Mouse (Mus musculus) small intestine, adult 2 months (tissue): ENCODE results near the gene Rabep1. TPM values are rescaled to one million over a fixed set of nuclear protein-coding genes. Genes with fewer than 3 reads are reported as not detected.

Experiments
- H3K27ac ChIP-seq: fragments of 200-500 bp; 2 replicates; pipeline ENCODE4 v1.5.1; 2012; ENCODE audit warnings: low read depth, low read length, control low read depth, inconsistent platforms; ENCODE audit not compliant: insufficient read depth
- H3K27me3 ChIP-seq: fragments of 200-500 bp; 2 replicates; pipeline ENCODE4 v1.6.1; 2012; ENCODE audit warnings: mild to moderate bottlenecking, moderate library complexity, low read length, inconsistent platforms; ENCODE audit not compliant: control insufficient read depth, insufficient read depth
- H3K36me3 ChIP-seq: fragments of 200-500 bp; 2 replicates; pipeline ENCODE4 v1.6.1; 2012; ENCODE audit warnings: mild to moderate bottlenecking, low read length, control low read depth, inconsistent platforms; ENCODE audit not compliant: control insufficient read depth, insufficient read depth
- H3K4me1 ChIP-seq: fragments of 200-500 bp; 2 replicates; pipeline ENCODE4 v1.6.1; 2012; ENCODE audit warnings: low read length, inconsistent platforms, mixed read lengths; ENCODE audit not compliant: control insufficient read depth, insufficient read depth, insufficient read length
- H3K4me3 ChIP-seq: fragments of 200-500 bp; 2 replicates; pipeline ENCODE4 v1.5.1; 2012; ENCODE audit warnings: low read depth, mild to moderate bottlenecking, control low read depth, inconsistent platforms, low read length, moderate library complexity
- CTCF ChIP-seq: fragments of 200-500 bp; IDR thresholded peaks from 2 replicates; pipeline ENCODE4 v1.5.1; 2012; ENCODE audit warnings: low read depth, mild to moderate bottlenecking, control low read depth, inconsistent platforms, low read length, moderate library complexity, mixed read lengths; ENCODE audit not compliant: insufficient replicate concordance, insufficient read length; ENCODE audit errors: extremely low read depth
- POLR2A ChIP-seq: fragments of 200-500 bp; IDR thresholded peaks from 2 replicates; pipeline ENCODE4 v1.6.1; 2012; ENCODE audit warnings: low read depth, mild to moderate bottlenecking, control low read depth, inconsistent platforms, low read length, moderate library complexity
- WGBS: fragments of 180-500 bp; shearing (Covaris S2); methylation state at CpG from one replicate; pipeline ENCODE4 v1.1.7; 2018; 5-methylcytosine and 5-hydroxymethylcytosine counted together
- polyA plus RNA-seq: library from polyadenylated mRNA; depleted of rRNA; stranded (reverse); fragments of >200 nt; gene quantifications from 2 replicates; pipeline ENCODE4 v1.2.3, GENCODE M21; 2012

The Rabep1 gene
- polyA plus RNA-seq, 1 experiment: 1.7 TPM

DNA sequence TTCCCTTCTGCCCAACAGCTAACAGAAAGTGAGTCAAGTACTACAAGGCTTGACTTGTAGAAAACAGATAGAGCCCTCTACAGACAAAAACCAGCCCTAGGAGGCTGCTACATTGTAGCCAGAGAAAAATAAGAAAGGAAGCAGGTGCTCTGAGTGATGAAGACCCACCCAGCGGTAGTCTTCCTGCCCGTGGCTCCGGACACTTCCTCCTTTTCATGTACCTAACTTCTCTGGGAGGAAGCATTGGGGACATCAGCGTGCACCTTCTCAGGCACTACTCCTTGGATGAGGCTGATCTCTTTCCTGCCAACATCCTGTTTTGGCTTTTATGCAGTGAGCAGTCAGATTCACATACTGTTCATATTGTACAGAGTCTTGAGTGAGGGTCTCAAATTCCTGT lies 37.9 kb upstream of the Rabep1 start:
- TF ChIP-seq POLR2A: no peak
- no peak for TF ChIP-seq CTCF
- Histone ChIP-seq H3K36me3 (no peaks in the 10 kb centered on the region), H3K4me3 (no peak overlapping the region), H3K27me3 (no peaks in the 10 kb centered on the region), H3K4me1 (peaks cover 2% of the 10 kb centered on the region; the same call in 1 of the 2 replicates), H3K27ac (no peak overlapping the region)
- 55% methylated on average over 4 of the region's 4 CpGs for WGBS

DNA sequence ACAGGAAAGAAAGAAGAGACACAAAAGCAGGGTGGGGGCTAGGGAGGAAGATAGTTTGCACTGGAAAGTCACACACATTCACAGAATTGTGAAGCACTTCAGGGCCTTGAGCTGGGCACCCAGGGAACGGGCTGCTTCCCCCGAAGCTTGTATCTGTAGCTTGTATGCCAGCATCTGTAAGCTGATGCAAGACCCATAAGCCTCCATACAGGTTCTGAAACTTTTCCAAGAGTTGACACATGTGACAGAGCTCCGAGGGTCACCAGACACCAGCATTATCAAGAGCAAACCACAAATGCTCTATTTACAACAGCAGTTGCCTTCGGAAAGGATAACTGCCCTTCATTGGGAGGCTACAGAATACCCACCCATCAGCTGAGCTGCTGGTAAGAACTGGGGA lies 36.9 kb upstream of the Rabep1 start:
- peaks cover 2% of the 10 kb centered on the region; the same call in 1 of the 2 replicates for H3K4me1 ChIP-seq
- WGBS: 87% methylated on average over 4 of the region's 4 CpGs
- H3K27me3 ChIP-seq: no peaks in the 10 kb centered on the region
- TF ChIP-seq CTCF (no peak), POLR2A (no peak)
- H3K36me3 ChIP-seq: no peaks in the 10 kb centered on the region
- H3K27ac ChIP-seq: no peak overlapping the region
- H3K4me3 ChIP-seq: no peak overlapping the region

DNA sequence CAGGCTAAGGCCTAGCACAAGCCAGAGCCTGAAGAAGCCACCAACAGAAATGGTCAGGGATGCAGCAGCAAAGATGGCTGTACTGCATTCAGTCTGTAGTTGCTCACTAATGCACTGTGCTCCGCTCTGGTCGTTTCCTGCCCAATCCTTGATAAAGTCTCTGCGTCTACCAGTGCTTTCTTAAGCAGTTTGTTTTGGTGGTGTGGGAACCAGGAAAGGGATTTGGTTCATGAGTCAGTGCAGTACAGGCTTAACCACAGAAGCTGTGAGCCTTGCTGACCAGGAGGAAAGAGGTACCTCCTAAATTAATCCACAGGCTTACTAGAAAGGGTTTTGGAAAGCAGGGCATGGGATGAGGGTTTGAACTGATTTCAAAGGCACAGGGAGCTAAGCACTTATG lies 36.5 kb upstream of the Rabep1 start:
- no peak for TF ChIP-seq CTCF
- no peak for TF ChIP-seq POLR2A
- H3K4me1 ChIP-seq: peaks cover 2% of the 10 kb centered on the region; the same call in 1 of the 2 replicates
- H3K27me3 ChIP-seq: no peaks in the 10 kb centered on the region
- H3K27ac ChIP-seq: no peak overlapping the region
- no peak overlapping the region for H3K4me3 ChIP-seq
- H3K36me3 ChIP-seq: no peaks in the 10 kb centered on the region
- 67% methylated on average over 3 of the region's 3 CpGs for WGBS

DNA sequence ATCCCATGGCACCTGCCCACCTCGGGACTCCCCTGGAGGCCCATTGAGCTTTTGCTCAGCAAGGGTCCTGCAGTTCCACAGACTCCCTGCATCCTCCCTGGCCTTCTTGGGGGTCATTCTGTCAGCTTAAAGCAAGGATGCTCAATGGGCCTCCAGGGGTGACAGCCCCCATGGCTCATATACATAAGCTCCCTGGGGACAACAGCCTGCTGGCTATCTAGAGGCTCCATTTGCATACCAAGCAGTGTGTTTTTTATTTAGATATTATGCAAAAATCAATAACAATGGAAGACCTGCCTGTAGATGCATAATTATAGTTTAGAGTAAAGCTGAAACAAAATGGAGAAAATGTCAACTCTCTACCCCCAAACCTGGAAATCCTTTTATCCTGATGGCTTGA lies 35.6 kb upstream of the Rabep1 start:
- H3K36me3 ChIP-seq: no peaks in the 10 kb centered on the region
- H3K27me3 ChIP-seq: no peaks in the 10 kb centered on the region
- H3K27ac ChIP-seq: no peak overlapping the region
- H3K4me3 ChIP-seq: no peak overlapping the region
- H3K4me1 ChIP-seq: peaks cover 2% of the 10 kb centered on the region; the same call in 1 of the 2 replicates
- 37% methylated on average over 1 of the region's 1 CpGs for WGBS
- TF ChIP-seq CTCF (no peak), POLR2A (no peak)

DNA sequence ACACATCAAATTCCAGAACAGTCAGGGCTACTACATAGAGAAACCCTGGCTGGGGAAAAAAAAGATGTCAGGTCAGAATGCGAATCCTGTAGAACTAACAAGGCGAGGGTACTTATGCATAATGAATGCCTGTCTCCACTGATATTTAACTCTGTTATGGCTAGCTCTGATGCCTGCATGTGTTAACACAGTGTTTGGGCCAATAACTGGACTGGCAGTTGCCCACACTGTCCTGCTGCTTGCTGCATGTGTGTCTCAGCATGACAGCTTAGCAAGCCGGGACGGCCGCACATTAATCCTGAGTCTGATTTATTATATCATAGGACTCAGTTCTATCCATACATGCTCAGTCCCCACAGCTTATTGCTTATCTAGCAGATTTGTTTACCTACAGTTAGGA lies 33.5 kb upstream of the Rabep1 start:
- TF ChIP-seq CTCF (no peak), POLR2A (no peak)
- Histone ChIP-seq H3K27ac (no peak overlapping the region), H3K4me3 (no peak overlapping the region), H3K27me3 (no peaks in the 10 kb centered on the region), H3K4me1 (0 out of 2 replicates have a peak, but pooled peaks cover 1% of the 10 kb centered on the region), H3K36me3 (no peaks in the 10 kb centered on the region)
- 78% methylated on average over 5 of the region's 5 CpGs for WGBS

DNA sequence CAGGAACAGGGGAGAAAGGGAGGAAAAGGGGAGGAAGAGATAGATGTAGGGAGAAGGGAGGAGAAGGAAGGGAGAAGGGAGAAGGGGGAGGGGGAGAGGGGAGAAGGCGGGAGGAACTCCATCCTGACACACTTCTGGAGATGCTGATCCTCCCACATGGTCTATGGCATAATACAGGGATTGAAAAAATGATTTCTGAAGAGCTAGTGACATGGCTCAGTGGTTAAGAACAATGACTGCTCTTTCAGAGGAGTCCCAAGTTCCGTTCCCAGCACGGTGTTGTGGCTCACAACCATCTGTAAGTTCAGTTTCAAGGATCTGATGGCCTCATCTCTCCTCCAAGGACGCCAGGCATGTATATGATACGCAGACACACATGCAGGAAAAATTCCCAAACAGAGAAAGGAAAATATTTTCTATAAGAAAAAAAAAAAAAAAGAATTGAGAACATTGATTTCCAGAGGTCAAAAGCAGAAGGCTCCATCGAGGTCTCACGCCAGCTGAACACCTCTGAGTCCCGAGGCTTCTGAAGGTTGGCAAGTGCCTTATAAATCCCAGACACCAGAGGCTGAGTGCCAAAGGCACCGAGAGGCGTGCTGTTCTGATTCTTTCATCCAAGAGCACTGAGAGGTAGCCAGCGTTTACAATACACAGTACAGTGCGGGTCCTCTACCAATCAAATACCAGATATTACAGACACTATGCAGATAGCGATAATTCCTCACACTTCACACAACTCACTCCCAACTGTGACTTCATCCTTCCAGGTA lies 32.9 kb upstream of the Rabep1 start:
- WGBS: 63% methylated on average over 13 of the region's 13 CpGs
- H3K36me3 ChIP-seq: no peaks in the 10 kb centered on the region
- peak overlapping the region; percentile 23 for H3K27ac ChIP-seq
- H3K27me3 ChIP-seq: no peaks in the 10 kb centered on the region
- TF ChIP-seq POLR2A: no peak
- no peak for TF ChIP-seq CTCF
- H3K4me3 ChIP-seq: peak overlapping the region; percentile 15
- H3K4me1 ChIP-seq: 0 out of 2 replicates have a peak, but pooled peaks cover 1% of the 10 kb centered on the region

DNA sequence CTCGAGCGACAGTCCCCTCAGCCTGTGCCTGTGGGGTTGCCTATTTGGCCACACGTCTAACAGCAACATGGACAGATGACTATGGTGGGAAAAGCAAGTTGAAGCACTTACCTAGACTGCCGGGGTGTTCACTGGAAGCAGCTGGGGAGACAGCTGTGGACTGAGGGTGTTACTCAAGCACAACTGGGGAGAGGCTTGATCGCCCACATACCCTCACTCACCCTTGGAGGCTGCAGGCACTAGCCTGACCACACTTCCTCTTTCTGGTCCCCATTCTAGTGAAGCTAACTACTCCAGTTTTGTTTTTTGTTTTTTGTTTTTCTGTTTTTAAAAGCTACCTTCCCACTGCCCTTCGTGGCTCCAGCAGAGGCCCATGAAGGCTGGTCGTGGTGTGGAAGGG lies 32.2 kb upstream of the Rabep1 start, which contains the start of gene Scimp:
Gene Scimp, minus strand, starts transcription at position 222 of the 400 bp plus-strand sequence.
- Histone ChIP-seq H3K4me1 (0 out of 2 replicates have a peak, but pooled peaks cover 1% of the 10 kb centered on the region), H3K27me3 (no peaks in the 10 kb centered on the region), H3K4me3 (peak within 1 kb of the TSS; percentile 15), H3K36me3 (no peaks in the 10 kb centered on the region), H3K27ac (peak within 1 kb of the TSS; percentile 23)
- TF ChIP-seq POLR2A (no peak), CTCF (no peak)
- 64% methylated on average over 7 of the region's 7 CpGs for WGBS
